Mouse (Mus musculus) brain, adult 2 months (tissue): ENCODE data around the gene Dync2li1.

ENCODE experiments used
- DNase-seq: peaks from one replicate; pipeline ENCODE4 v3.0.0; 2011; ENCODE audit warnings: low read depth, low spot score

Gene Dync2li1

DNA sequence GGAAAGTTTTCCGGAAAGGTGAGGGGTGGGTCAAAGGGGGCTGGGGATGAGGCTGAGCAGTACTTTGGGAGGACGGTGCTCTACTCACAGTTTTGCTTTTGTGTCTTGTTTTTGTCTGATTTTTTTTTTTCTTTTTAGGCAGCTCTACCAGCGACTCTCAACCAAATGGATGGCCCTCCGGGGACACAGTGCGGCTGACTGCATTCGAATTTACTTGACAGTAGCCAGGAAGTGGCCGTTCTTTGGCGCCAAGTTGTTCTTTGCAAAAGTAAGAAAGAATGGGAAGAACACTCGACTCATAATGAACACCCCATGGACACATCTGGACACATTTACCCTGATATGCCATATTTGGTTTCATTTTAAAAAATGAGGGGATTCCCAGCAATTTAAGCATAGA is 14.8 kb upstream of the Dync2li1 start:
- no peak for DNase-seq

DNA sequence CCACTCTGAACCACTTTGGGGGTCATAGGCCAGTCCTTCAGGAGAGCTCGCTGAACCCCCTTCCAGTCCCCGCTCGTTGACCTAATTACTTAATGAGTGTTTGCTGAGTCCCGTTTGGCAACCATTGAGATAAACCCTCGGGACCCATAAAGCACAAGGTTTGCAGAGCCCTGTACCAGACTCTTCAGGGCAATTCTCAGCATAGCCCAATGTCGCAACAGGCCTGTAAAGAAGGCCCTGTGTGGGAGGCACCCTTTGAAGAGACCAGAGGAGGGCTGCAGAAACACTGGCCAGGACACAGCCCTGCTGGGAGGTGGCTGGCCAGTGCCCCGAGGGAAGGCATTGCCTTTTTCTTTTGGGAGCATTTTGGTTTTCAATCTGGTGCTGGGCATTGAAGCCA is 14.3 kb upstream of the Dync2li1 start:
- no peak for DNase-seq

DNA sequence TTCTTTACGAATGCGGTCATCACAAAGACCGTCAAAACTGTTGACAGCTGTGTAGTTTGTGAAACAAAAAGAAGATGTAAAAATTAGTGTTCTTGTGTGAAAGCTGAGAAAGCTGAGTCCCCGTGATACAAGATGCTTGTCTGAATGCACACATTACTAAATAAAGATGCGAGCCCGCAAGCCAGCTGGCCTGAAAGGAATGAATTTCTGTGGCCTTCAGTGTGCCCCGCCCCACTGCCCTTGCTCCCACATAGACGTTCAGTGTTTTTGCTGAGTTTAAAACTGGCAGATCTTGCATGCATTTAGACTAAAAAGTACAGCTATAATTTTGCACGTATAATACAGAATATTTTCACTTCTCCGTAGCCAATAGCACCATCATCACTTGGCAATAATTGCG is 10.5 kb upstream of the Dync2li1 start:
- no peak for DNase-seq

DNA sequence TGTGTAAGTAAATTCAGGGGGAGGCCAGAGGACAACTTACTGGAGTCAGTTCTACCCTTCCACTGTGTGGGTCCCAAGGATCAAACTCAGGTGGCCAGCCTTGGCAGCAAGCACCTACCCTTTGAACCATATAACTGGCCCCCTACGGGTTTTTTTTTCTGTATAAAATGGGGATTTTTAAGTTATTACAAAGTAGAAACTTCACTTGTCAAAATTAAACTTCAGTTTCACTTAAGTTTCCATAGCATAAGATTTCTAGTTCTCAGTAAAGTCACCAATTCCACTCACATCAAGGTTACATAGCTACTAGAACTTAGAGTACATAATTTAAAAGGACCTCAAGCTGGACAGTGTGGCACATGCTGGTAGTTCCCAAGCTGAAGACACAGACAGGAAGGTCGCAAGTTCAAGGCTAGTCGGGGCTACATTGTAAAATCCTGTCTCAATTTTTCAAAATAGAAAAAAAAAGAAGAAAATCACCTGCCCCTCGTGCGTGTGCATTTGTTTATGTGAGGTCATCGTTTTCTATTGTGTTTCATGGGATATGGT is 9.7 kb upstream of the Dync2li1 start:
- no peak for DNase-seq

DNA sequence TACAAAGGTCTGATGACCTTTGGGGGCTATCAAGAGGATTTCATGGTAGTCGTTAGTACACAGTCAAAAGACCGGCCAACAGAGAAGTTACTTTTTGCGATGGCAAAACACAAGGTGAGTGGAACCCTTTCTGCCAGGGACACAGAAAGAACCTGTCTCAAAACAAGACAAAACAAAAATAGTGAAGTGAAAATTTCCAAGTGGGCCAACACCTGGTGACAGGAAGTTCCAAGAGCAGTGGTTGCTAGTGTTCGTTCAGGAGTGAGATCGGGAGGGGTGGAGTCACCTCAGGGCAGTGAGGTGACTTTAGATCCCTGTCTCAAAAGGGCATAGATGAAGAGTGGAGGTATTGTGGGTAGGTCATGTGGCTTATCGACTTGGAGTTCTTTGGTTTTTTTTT is 8.3 kb upstream of the Dync2li1 start:
- DNase-seq = no peak

DNA sequence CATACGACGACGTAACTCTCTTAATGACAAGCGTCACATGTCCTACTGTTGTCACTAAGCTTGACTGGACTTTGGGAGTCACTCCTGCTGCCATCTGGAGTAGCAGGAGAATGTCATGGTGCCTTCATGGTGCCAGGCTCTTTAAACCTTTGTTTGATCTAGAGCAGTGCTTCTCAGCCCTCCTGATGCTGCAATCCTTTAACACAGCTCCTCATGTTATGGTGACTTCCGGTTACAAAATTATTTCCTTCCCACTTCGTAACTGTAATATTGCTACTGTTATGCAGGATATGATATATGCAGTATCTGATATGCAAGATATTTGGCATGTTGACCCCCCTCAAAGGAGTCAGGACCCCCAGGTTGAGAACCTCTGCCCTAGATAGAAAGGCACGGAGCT is 7.2 kb upstream of the Dync2li1 start:
- DNase-seq = no peak

DNA sequence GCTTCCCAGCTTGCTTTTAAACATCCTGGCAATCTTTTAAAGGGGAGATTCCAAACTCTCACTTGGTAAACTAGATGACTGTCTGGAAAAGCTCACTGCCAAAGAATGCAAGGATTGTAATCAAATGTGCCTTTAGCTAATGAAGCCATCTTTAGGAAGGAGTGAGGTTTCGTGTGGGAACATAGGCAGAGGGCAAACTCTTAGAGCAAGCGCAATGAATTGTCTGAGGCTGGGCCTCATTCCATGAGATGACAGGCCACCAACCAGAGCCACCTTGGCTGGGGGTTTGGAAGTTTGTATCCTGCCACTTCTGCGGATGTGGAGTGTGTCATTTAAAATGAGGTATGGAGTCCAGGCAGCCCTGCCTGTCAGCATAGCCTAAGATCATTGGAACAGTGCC is 6.2 kb upstream of the Dync2li1 start:
- DNase-seq = no peak

DNA sequence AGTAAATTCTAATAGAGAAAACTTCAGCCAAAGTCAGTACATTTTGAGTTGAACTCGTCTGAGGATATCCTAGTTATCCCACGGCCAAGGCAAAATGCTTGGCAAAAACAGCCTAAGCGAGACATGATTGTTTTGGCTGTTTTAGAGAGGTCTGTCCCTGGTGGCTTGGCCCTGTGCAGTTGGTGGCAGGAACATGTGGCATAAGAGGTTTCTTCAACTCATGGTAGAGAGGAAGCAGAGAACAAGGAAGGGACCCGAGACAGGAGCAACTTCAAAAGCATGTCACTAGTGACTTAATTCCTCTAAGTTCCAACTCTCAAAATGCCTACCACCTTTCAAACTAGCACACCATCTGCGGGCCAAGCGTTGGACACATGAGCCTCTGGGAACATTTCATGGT is 5.7 kb upstream of the Dync2li1 start:
- DNase-seq = no peak

DNA sequence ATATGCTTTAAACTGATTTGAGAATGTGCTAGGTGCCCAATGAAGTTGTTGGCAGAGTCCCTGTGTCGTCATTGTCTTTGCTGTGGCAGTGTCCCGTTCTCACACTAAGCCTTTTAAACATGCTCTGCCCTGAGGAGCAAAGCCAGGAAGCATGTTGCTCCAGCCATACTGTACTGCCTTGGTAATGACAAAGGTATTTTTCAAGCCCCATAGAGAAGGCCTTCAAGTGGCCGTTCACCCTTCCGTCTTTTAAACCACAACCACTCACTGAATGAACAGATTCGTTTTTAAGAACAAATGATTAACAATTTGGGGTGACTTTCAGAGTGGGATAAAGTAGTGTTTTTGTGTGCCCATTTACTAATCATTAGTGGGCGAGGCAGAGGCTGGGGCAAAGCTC is 5.1 kb upstream of the Dync2li1 start:
- DNase-seq = no peak

DNA sequence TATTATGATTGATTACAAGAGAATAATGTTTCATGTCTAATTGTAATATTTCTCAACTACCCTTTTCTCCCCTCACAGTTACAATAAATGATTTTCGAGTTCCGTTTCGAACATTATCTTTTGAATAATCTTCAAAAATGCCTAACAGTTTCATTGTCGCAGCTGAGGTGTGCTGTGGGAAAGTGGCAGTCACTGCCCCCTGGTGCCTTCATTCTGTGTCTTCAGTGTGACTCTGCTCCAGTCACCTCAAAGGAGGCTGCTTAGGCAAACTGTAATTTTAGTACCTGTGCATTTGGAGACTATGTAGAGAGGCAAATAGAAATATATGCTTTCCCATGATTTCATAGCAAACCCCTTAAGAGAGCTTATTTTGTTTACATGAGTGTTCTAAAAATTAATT is 4.3 kb upstream of the Dync2li1 start:
- DNase-seq = no peak

DNA sequence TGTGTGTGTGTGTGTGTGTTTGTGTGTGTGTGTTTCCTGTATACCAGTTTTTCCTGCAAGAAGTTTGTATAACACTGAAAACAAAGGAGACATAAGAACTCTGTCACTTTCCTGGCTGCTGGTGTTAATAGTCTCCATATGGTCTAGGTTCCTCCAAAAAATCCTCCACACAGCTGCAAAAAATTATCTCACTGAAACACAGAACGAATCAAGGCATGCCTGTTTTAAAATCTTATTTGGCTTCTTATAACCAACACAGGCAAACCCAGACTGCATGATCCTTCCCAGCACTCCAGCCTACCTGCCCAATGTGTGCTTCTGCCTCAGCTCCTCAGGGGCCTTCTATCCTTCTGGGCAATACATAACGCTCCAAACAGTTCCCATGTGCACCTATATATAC is 3.4 kb upstream of the Dync2li1 start:
- peak; percentile 27 for DNase-seq

DNA sequence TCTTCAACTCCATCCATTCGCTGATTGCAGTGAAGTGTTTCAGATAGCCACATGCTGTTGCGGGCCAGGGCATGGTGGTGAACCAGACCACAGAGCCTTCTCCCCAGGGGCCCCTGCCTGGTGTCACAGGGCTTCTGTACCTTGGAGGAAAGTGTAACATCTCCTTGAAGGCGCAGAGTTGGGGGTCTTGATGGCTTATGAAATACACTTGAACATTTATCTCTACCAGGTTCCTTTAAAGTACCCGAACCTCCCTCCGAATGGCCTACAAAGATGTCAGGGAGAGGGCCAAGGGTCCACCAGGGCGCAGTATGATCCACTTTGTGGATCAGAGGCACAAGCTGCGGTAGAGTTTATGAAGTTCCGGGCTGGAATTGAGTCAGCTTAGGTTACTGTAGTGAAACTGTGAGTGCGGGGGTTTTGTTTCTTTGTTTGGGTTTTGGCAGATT is 585 bp downstream of the Dync2li1 start:
- DNase-seq = peak; percentile 33

DNA sequence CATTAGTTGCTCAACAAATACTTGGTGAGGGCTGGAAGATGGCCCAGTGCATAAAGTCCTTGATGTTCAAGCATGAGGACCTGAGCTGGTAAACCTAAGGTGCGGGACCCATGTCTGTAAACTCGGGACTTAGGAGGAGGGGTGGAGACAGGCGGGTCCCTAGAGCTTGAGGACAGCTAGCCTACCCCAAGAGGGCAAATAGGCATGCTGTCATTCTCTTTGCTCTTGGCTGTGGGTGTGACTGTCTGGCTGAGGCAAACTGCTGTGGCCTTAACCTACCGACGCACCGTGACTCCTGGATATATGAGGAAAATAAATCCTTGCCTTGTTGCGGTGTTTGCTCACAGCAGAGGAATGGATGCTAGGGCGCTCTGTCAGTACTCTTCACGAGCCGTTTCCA is 1.4 kb downstream of the Dync2li1 start:
- no peak for DNase-seq

DNA sequence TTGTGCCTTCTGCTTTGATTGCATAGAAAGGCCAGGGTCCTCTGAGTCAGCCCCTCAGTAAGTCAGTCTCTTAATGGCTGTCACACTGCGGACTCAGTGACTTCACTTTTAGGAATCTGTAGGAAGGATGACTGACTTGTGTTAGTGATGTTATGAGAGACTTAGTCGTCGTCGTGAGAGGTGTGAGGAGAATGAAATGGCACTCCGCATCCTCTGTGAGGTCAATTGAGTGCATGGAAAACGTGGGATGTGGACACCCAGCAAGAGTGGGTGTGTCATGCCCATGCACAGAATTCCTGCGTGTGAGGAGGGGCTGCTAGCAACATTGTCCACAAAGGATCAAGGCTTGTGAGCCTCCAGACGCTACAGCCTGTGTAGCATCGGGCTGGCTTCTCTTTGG is 2.3 kb downstream of the Dync2li1 start:
- no peak for DNase-seq

DNA sequence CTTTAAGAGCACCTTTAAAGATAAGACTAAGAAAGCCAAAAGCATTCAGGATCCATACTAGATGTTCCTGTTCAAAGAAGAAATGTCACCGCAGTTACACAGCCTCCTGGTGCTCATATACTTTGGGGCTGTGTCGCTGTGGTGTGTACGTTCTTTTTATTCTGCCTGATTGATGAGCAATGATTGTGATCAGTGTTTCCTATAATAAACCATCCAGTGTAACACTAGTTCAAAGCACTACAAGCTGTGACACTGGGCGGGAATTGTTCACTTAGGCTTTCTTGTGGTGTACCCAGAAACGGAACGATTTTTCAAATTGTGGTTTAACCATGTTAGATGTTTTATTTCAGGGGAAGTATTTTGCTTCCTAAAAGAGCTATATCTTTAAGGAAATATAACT is 5.5 kb downstream of the Dync2li1 start:
- DNase-seq = no peak

DNA sequence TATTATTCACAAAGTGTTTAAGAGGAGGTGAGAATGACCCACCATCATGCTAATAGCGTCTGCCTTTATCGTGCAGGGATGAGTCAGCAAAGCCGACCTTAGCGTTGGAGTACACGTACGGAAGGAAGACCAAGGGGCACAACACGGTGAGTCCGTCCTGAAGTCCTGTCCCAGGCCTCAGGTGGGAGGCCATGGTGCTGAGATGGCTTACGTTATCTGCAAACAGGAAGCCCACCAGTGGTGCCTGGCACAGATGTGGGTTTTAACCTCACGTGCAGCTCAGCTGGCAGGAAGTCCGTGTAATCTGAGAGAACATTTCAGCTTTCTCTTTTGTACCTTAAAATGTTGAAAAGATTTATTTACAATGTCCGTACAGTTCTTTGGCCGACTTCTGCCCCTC is 7.1 kb downstream of the Dync2li1 start:
- DNase-seq = no peak

DNA sequence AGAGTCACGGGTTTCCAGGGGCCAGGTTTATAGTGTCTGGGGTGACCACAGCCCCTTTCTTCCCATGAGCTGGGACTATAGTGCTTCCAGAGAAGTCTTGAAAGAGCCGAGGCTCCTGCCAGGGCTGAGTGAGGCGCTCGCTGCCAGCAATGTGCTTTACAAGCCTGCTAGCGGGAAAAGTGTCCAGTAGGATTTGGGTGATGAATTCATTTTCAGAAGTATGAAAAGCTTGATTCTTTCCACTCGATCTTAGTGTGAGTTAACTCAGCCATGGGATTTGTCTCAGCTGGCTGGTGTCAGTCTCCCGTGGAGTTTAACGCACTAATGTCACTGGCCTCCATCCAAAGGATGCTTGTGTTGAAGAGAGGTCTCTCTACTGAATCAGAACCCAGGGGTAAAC is 10.0 kb downstream of the Dync2li1 start:
- no peak for DNase-seq

DNA sequence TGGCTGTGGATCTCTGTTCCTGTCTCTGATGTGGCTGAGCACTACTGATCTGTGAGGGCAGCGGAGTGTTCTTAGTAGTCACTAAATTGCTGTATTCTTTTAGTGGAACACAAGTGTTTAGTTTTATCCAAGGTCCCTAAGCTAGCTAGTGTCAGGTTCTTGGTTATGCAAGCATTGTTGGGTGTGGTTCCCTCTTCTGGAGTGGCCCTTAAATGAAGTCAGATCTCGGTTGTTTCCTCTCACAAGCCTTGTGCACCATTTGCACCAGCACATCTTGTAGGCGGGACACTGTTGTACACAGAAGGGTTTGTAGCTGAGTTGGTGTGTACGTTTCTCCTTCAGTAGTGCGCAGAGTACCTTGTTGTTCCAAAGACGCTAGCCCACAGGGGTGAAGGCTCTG is 11.7 kb downstream of the Dync2li1 start:
- DNase-seq = no peak

DNA sequence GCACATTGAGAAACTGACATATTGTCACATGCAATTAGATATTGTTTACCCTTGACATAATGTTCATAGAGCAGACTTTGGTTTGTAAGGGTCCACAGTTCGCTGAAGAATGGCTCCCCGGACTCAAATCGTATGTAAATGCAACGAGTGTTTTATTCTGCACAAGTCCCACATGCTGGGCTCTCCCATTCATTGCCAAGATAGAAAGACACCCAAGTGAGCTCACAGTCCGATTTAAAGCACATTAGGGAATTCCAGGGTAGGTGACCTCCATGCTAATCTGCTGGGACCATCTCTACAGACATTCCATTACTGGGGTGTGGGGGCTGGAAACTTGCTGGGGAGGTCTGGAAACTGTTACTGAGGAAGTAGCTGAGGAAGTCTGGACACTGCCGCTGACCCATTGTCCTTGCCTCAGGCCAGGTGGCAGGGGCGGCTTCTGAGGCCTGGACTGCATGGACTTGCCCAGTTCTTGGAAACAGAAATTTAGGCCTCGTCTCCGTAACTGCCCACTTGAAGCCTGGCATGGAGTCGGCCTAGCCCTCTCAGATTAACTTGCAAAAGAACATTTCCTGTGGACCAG is 13.6 kb downstream of the Dync2li1 start:
- no peak for DNase-seq

DNA sequence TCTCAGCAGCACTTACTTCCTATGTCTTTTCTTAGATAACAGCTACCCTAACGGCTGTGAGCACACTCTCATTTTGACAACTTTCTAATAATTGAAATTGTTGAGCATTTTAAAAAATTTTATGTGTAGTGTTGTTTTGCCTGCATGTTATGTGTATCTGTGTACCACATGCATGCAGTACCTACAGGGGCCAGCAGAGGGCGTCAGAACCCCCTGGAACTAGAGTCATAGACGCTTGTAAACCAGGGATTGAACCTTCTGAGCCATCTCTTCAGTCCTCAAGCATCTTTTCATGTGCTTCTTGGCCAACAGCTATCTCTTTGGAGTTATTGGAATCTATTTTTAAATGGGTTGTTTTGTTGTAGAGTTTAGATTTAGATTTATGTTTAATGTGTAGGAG is 15.6 kb downstream of the Dync2li1 start:
- peak; percentile 48 for DNase-seq

DNA sequence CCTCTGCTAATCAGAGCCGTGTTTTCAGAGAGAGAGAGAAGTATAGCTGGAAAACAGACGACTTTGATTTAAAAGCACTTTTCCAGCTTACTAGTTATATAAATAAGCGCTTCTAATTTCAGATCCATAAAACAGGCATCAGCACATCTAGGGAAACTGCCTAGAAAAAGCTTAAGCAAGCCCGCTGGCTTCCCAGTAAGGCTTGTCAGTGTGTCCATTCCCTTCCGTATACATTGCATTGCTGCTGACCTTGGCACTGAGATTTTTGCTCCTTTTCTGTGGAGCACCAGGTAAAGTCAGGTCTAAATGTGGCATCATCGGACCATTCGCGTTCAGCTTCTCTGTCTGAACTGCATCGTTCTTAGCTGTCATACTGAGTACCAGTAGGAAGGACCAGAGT is 16.0 kb downstream of the Dync2li1 start:
- peak; percentile 34 for DNase-seq

DNA sequence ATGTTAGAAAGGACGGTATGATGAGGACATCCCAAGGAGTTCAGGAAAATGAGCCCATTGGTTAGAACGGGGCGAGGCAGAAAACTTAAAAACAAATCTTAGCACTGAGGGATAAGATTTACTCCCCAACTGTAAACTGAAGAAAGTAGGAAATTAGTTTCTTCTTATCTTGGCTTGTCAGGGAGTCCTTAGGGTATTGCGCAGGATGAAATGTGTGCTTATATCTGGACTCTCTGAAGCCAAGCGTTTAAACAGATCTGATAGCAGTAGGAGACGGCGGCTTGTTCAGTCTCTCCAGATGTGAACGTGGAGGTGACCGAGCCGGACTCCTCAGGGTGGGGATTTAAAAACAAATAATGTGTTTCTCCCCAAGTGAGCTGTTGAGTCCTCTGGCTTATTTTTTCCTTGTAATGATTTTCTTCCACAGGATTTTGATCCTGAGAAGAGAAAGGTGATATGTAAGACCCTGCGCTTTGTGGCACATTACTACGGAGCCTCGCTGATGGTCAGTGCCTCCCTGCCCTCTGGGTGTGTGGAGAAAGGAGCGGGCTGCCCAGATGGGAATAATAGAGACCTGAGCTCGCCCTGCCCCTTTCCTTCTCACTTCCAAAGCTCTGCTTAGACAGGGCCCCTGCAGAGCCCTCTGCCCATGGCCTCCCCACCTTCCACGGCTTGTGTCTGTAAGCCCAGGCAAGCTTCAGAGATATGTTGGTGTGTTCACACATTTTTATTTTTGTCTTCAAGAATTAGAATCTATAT is 18.2 kb downstream of the Dync2li1 start:
- no peak for DNase-seq

DNA sequence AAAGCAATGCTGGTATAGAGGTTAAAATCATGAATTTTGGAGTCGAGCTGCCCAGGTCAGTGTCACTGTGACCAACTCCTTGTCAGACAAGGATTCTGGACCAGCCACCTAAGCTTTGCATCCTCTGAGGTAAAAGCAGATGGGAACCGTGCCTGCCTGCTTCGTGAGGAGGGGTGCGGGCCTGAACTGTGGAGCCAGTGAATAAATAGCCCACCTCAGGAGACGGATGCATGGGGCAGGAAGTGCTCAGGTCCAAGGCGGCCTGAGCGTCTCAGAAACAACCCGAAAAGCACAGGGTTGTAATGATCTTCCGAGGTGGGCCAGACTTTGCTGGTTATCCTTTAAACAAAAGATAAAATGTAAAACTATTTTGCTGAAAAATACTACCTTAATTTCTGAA is 18.8 kb downstream of the Dync2li1 start:
- no peak for DNase-seq
